Comparison of ENCODE assay signal across 8 mouse cellular contexts in the genomic region with DNA sequence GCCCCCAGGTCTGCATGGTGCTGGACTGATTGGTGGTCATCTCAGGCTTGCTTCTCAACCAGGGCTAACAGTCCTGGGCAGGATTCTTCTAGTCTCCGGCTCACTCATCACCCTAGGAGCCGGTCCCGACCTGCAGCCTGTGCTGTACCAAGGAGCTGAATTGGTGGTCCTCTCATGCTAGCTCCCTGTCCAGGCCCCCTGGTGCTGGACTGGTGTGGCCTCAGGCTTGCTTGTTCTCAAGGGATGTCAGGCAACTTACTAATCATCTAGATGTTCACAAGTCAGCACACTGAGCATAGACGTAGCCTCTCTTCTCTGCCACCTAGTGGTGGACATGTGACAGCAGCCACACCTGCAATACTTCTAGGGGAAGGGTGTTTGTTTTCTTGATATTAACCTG. TPM values are rescaled to one million over a fixed set of nuclear protein-coding genes. Genes with fewer than 3 reads are reported as not detected.
DNase-seq lines count a peak whose midpoint lies in the region; ATAC-seq and TF ChIP-seq lines count a peak whose summit lies in the region.

No protein-coding gene starts in this region.

- H3K4me3 ChIP-seq in layer of hippocampus, adult 2 months = no peak overlapping the region
- no peak overlapping the region for H3K4me3 ChIP-seq in MEL (ENCODE audit: control insufficient read depth in 1 of 2, insufficient read depth in 1 of 2, low read depth in 2 of 2, low read length in 2 of 2)
- no peak overlapping the region for H3K4me3 ChIP-seq in embryonic facial prominence, embryonic 10.5 days
- H3K4me3 ChIP-seq in hindbrain, postnatal 0 days (ENCODE audit: low read length) = no peak overlapping the region
- no peak overlapping the region for H3K4me3 ChIP-seq in liver, postnatal 0 days (ENCODE audit: low read depth, low read length)

- H3K4me1 ChIP-seq in MEL (ENCODE audit: control insufficient read depth in 1 of 2, insufficient read depth in 2 of 2, low read length in 2 of 2) = no peaks in the 10 kb centered on the region
- H3K4me1 ChIP-seq in embryonic facial prominence, embryonic 10.5 days = 0 out of 2 replicates have a peak, but pooled peaks cover 3% of the 10 kb centered on the region
- H3K4me1 ChIP-seq in hindbrain, postnatal 0 days (ENCODE audit: insufficient read depth, low read length) = no peaks in the 10 kb centered on the region
- H3K4me1 ChIP-seq in liver, postnatal 0 days (ENCODE audit: insufficient read depth) = 0 out of 2 replicates have a peak, but pooled peaks cover 3% of the 10 kb centered on the region

- TF ChIP-seq RAD21 in MEL (IDR thresholded peaks at IDR 0.05; ENCODE audit: low read depth, low read length) = peak; percentile 38

- no peak overlapping the region for H3K4me2 ChIP-seq in hindbrain, postnatal 0 days (ENCODE audit: low read depth, low read length)
- H3K4me2 ChIP-seq in liver, postnatal 0 days (ENCODE audit: low read depth, low read length) = no peak overlapping the region

- peak; percentile 56 for ATAC-seq in hindbrain, postnatal 0 days
- peak; percentile 38; the same call in 1 of the 2 replicates for ATAC-seq in liver, postnatal 0 days

- no peak overlapping the region for H3K9ac ChIP-seq in MEL (ENCODE audit: control insufficient read depth, low read depth, low read length, poor library complexity, severe bottlenecking)
- no peak overlapping the region for H3K9ac ChIP-seq in hindbrain, postnatal 0 days (replicated peaks; ENCODE audit: low read length)
- H3K9ac ChIP-seq in liver, postnatal 0 days (replicated peaks) = no peak overlapping the region

- TF ChIP-seq EP300 in MEL (IDR thresholded peaks at IDR 0.05; ENCODE audit: low read depth in 1 of 2, low read length in 2 of 2) = no peak
- no peak for TF ChIP-seq EP300 in liver, postnatal 0 days (IDR thresholded peaks at IDR 0.05; ENCODE audit: low read depth)

- H3K9me3 ChIP-seq in MEL (replicated peaks; ENCODE audit: insufficient read depth, low read length) = no peaks in the 10 kb centered on the region
- no peaks in the 10 kb centered on the region for H3K9me3 ChIP-seq in embryonic facial prominence, embryonic 10.5 days
- no peaks in the 10 kb centered on the region for H3K9me3 ChIP-seq in hindbrain, postnatal 0 days (ENCODE audit: low read length)
- H3K9me3 ChIP-seq in liver, postnatal 0 days (ENCODE audit: low read length) = no peaks in the 10 kb centered on the region

- WGBS in embryonic facial prominence, embryonic 10.5 days = 67% methylated on average over 4 of the region's 4 CpGs
- WGBS in hindbrain, postnatal 0 days = 65% methylated on average over 4 of the region's 4 CpGs
- 66% methylated on average over 4 of the region's 4 CpGs for WGBS in liver, postnatal 0 days (ENCODE audit: insufficient replicate concordance)

- no peaks in the 10 kb centered on the region; a peak in 1 of 4 replicates for H3K36me3 ChIP-seq in MEL (ENCODE audit: control insufficient read depth in 1 of 2, insufficient read depth in 2 of 2, low read length in 2 of 2)
- no peaks in the 10 kb centered on the region for H3K36me3 ChIP-seq in embryonic facial prominence, embryonic 10.5 days (replicated peaks)
- no peaks in the 10 kb centered on the region for H3K36me3 ChIP-seq in hindbrain, postnatal 0 days (ENCODE audit: insufficient read depth, low read length)
- no peaks in the 10 kb centered on the region for H3K36me3 ChIP-seq in liver, postnatal 0 days (replicated peaks; ENCODE audit: insufficient read depth, low read length)

- peaks cover 0 to 2% of the 10 kb centered on the region in 2 experiments; a peak in 1 of 4 replicates for H3K27me3 ChIP-seq in MEL (ENCODE audit: control insufficient read depth in 1 of 2, insufficient read depth in 2 of 2, low read length in 2 of 2)
- no peaks in the 10 kb centered on the region for H3K27me3 ChIP-seq in embryonic facial prominence, embryonic 10.5 days (replicated peaks; ENCODE audit: low read depth, poor library complexity, severe bottlenecking)
- H3K27me3 ChIP-seq in hindbrain, postnatal 0 days (ENCODE audit: insufficient read depth, low read length) = no peaks in the 10 kb centered on the region
- H3K27me3 ChIP-seq in liver, postnatal 0 days (ENCODE audit: insufficient read depth, low read length) = no peaks in the 10 kb centered on the region

- DNase-seq in layer of hippocampus, adult 2 months (ENCODE audit: low spot score in 2 of 2) = no peak
- no peak for DNase-seq in layer of hippocampus, postnatal 25 days (ENCODE audit: extremely low spot score in 1 of 2, low spot score in 1 of 2)
- peak; percentile 65 for DNase-seq in MEL (ENCODE audit: low read depth, low spot score)
- DNase-seq in embryonic facial prominence, embryonic 10.5 days (ENCODE audit: low spot score) = peak; percentile 46
- peak; percentile 67 for DNase-seq in hindbrain, postnatal 0 days (ENCODE audit: low spot score)
- DNase-seq in liver, postnatal 0 days = no peak
- DNase-seq in retina, embryonic 14.5 days (ENCODE audit: low spot score) = peak; percentile 68
- DNase-seq in testis, postnatal 10 days (ENCODE audit: low spot score) = no peak

- no peaks in the 10 kb centered on the region for H3K79me2 ChIP-seq in MEL (ENCODE audit: control insufficient read depth, insufficient read depth, low read length, poor library complexity)

- TF ChIP-seq CTCF in layer of hippocampus, adult 2 months (conservative IDR thresholded peaks at IDR 0.05) = peak; percentile 76
- peak; percentile 62 to 72 (median 70) for TF ChIP-seq CTCF in MEL (IDR thresholded peaks at IDR 0.05 in 2 of 3, conservative IDR thresholded peaks at IDR 0.05 in 1 of 3; ENCODE audit: control insufficient read depth in 1 of 3, insufficient read depth in 1 of 3, low read depth in 2 of 3, low read length in 3 of 3, poor library complexity in 1 of 3, severe bottlenecking in 1 of 3)
- peak; percentile 84 for TF ChIP-seq CTCF in hindbrain, postnatal 0 days (IDR thresholded peaks at IDR 0.05; ENCODE audit: low read depth)
- peak; percentile 84 for TF ChIP-seq CTCF in liver, postnatal 0 days (IDR thresholded peaks at IDR 0.05; ENCODE audit: low read depth)

- H3K27ac ChIP-seq in layer of hippocampus, adult 2 months = no peak overlapping the region
- no peak overlapping the region for H3K27ac ChIP-seq in MEL (ENCODE audit: control insufficient read depth, low read depth, low read length)
- H3K27ac ChIP-seq in embryonic facial prominence, embryonic 10.5 days (replicated peaks) = no peak overlapping the region
- no peak overlapping the region for H3K27ac ChIP-seq in hindbrain, postnatal 0 days
- H3K27ac ChIP-seq in liver, postnatal 0 days (ENCODE audit: low read depth) = no peak overlapping the region

- TF ChIP-seq POLR2A in MEL (IDR thresholded peaks at IDR 0.05; ENCODE audit: control insufficient read depth in 1 of 2, insufficient read depth in 1 of 2, low read depth in 1 of 2, low read length in 2 of 2, poor library complexity in 1 of 2) = no peak

TF ChIP-seq in MEL, 35 proteins besides CTCF, POLR2A, EP300 and RAD21:
- TF ChIP-seq MAX (IDR thresholded peaks at IDR 0.05; ENCODE audit: low read length) = peak; percentile 52; the same call in 1 of the 2 replicates
- peak; percentile 69 for TF ChIP-seq SMC3 (IDR thresholded peaks at IDR 0.05; ENCODE audit: low read depth, low read length)
- TF ChIP-seq TAL1 (IDR thresholded peaks at IDR 0.05; ENCODE audit: low read length) = no peak
- TF ChIP-seq TBP (IDR thresholded peaks at IDR 0.05; ENCODE audit: low read depth, low read length) = no peak
- no peak for TF ChIP-seq GABPA (IDR thresholded peaks at IDR 0.05; ENCODE audit: low read depth, low read length)
- TF ChIP-seq USF1 (IDR thresholded peaks at IDR 0.05; ENCODE audit: low read depth, low read length) = peak; percentile 40; the same call in 1 of the 2 replicates
- TF ChIP-seq USF2 (IDR thresholded peaks at IDR 0.05; ENCODE audit: borderline replicate concordance in 1 of 2, insufficient read depth in 1 of 2, low read depth in 1 of 2, low read length in 2 of 2) = no peak
- no peak for TF ChIP-seq HCFC1 (IDR thresholded peaks at IDR 0.05; ENCODE audit: low read depth, low read length)
- no peak for TF ChIP-seq MAFK (IDR thresholded peaks at IDR 0.05; ENCODE audit: borderline replicate concordance, low read depth, low read length)
- TF ChIP-seq KAT2A (conservative IDR thresholded peaks at IDR 0.05; ENCODE audit: low read depth, low read length) = no peak
- TF ChIP-seq ETS1 (IDR thresholded peaks at IDR 0.05; ENCODE audit: low read depth, low read length) = no peak
- no peak for TF ChIP-seq MEF2A (IDR thresholded peaks at IDR 0.05; ENCODE audit: extremely low read depth, insufficient replicate concordance, low read depth, low read length, poor library complexity, severe bottlenecking)
- TF ChIP-seq MYC (IDR thresholded peaks at IDR 0.05; ENCODE audit: low read depth, low read length) = no peak

RNA-seq across cellular contexts. Expression of a gene that starts 9.6 kb away (rescaled TPM):
- 10 to 100 TPM; 39.8 to 41.3 TPM for total RNA-seq in layer of hippocampus, adult 2 months (2021)
- 10 to 100 TPM; 37.9 to 44.0 TPM for total RNA-seq in layer of hippocampus, postnatal 25 days (2021)
- 39.6 and 39.7 TPM in 2 replicates for total RNA-seq in MEL (2012; rRNA removed)
- 10 to 100 TPM in 1 of 2 experiments, not detected in 1; 36.2 TPM for polyA plus RNA-seq in MEL (2012; ENCODE audit: insufficient read depth in 1 of 2, insufficient read length in 2 of 2, low read depth in 1 of 2, low replicate concordance in 2 of 2, missing spikeins in 1 of 2)
- 59.6 and 61.3 TPM in 2 replicates for polyA plus RNA-seq in embryonic facial prominence, embryonic 10.5 days (2016; fragmentation: Nextera tagmentation; extraction: Ambion mirVana)
- 31.0 and 35.0 TPM in 2 replicates for total RNA-seq in hindbrain, postnatal 0 days (2014; rRNA removed)
- 32.6 and 36.1 TPM in 2 replicates for polyA plus RNA-seq in hindbrain, postnatal 0 days (2015; fragmentation: Nextera tagmentation; extraction: Ambion mirVana)
- 25.2 and 29.6 TPM in 2 replicates for polyA plus RNA-seq in liver, postnatal 0 days (2015; fragmentation: Nextera tagmentation; extraction: Ambion mirVana)

RNA-seq across cellular contexts. Expression of a gene that starts 57.6 kb away (rescaled TPM):
- 1 to 10 TPM; 1.5 to 1.8 TPM for total RNA-seq in layer of hippocampus, adult 2 months (2021)
- 1 to 10 TPM; 1.2 to 1.7 TPM for total RNA-seq in layer of hippocampus, postnatal 25 days (2021)
- total RNA-seq in MEL (2012; rRNA removed) = not detected in 2 replicates
- not detected for polyA plus RNA-seq in MEL (2012; ENCODE audit: insufficient read depth in 1 of 2, insufficient read length in 2 of 2, low read depth in 1 of 2, low replicate concordance in 2 of 2, missing spikeins in 1 of 2)
- 2.0 and 4.3 TPM in 2 replicates for polyA plus RNA-seq in embryonic facial prominence, embryonic 10.5 days (2016; fragmentation: Nextera tagmentation; extraction: Ambion mirVana)
- total RNA-seq in hindbrain, postnatal 0 days (2014; rRNA removed) = 0.40 and 0.58 TPM in 2 replicates
- 2.7 and 3.4 TPM in 2 replicates for polyA plus RNA-seq in hindbrain, postnatal 0 days (2015; fragmentation: Nextera tagmentation; extraction: Ambion mirVana)
- 11.0 and 12.7 TPM in 2 replicates for polyA plus RNA-seq in liver, postnatal 0 days (2015; fragmentation: Nextera tagmentation; extraction: Ambion mirVana)

Comparison
In these comparisons a context has a peak if more than half of its experiments do, and no peak if none do; other contexts are left out.
1. DNase-seq: peak in MEL (single experiment), embryonic facial prominence, embryonic 10.5 days (single experiment), hindbrain, postnatal 0 days (single experiment) and retina, embryonic 14.5 days (single experiment); none in layer of hippocampus, adult 2 months (0 of 2), layer of hippocampus, postnatal 25 days (0 of 2), liver, postnatal 0 days (single experiment) and testis, postnatal 10 days (single experiment).
2. Peak in every context shown above with its lines, with median percentiles within 50 percentile points of each other: CTCF ChIP-seq.